In genomic region chr9:63677621-63678020, GRCm38 (mm10) we compare ENCODE assay signal across 12 mouse cellular contexts.
DNase-seq lines count a peak whose midpoint lies in the region; ATAC-seq and TF ChIP-seq lines count a peak whose summit lies in the region.
"Had no signal": no experiment of that assay in that cellular context is flagged by ENCODE, and none has a peak within 500 bp of the region (broad histone marks: within the 10 kb centered on the region; RNA-seq: fewer than 3 reads in every experiment).

No protein-coding gene starts in this region.

- H3K27ac ChIP-seq in lung, postnatal 0 days (ENCODE audit: low read length): peak overlapping the region; percentile 59; the same call in 1 of the 2 replicates
- peak overlapping the region; percentile 74 for H3K27ac ChIP-seq in liver, postnatal 0 days (ENCODE audit: low read depth)
- H3K27ac ChIP-seq: forebrain, embryonic 15.5 days; hindbrain, embryonic 13.5 days; midbrain, embryonic 15.5 days had no signal

- ATAC-seq in lung, postnatal 0 days: peak; percentile 59
- peak; percentile 23; the same call in 1 of the 2 replicates for ATAC-seq in liver, postnatal 0 days
- ATAC-seq: forebrain, embryonic 15.5 days; midbrain, embryonic 15.5 days had no signal

- TF ChIP-seq CTCF in lung, postnatal 0 days (IDR thresholded peaks at IDR 0.05): no peak
- no peak for TF ChIP-seq CTCF in liver, postnatal 0 days (IDR thresholded peaks at IDR 0.05; ENCODE audit: low read depth)

- no peaks in the 10 kb centered on the region for H3K9me3 ChIP-seq in lung, postnatal 0 days (ENCODE audit: low read length)
- H3K9me3 ChIP-seq in liver, postnatal 0 days (ENCODE audit: low read length): no peaks in the 10 kb centered on the region
- H3K9me3 ChIP-seq: forebrain, embryonic 15.5 days; hindbrain, embryonic 13.5 days; midbrain, embryonic 15.5 days had no signal

- no peaks in the 10 kb centered on the region for H3K27me3 ChIP-seq in lung, postnatal 0 days (replicated peaks; ENCODE audit: insufficient read depth, low read length)
- no peaks in the 10 kb centered on the region for H3K27me3 ChIP-seq in liver, postnatal 0 days (ENCODE audit: insufficient read depth, low read length)
- H3K27me3 ChIP-seq: forebrain, embryonic 15.5 days; hindbrain, embryonic 13.5 days; midbrain, embryonic 15.5 days had no signal

- WGBS in lung, postnatal 0 days: 25% methylated on average over 3 of the region's 3 CpGs
- WGBS in liver, postnatal 0 days (ENCODE audit: insufficient replicate concordance): 69% methylated on average over 3 of the region's 3 CpGs

- intact Hi-C loops in heart, postnatal 14 days (cut with DNase I): no loop called here

- TF ChIP-seq EP300 in lung, postnatal 0 days (IDR thresholded peaks at IDR 0.05): no peak
- no peak for TF ChIP-seq EP300 in liver, postnatal 0 days (IDR thresholded peaks at IDR 0.05; ENCODE audit: low read depth)

- H3K9ac ChIP-seq in lung, postnatal 0 days (replicated peaks; ENCODE audit: low read depth): no peak overlapping the region
- H3K9ac ChIP-seq in liver, postnatal 0 days (replicated peaks): no peak overlapping the region
- H3K9ac ChIP-seq: forebrain, embryonic 15.5 days; hindbrain, embryonic 13.5 days; midbrain, embryonic 15.5 days had no signal

- DNase-seq in heart, adult 11 months: peak; percentile 97
- no peak for DNase-seq in heart, postnatal 14 days
- peak; percentile 71 for DNase-seq in lung, postnatal 0 days (ENCODE audit: low spot score)
- DNase-seq in lung, postnatal 36 days: no peak
- DNase-seq in adipocyte (ENCODE audit: low spot score): peak; percentile 36
- no peak for DNase-seq in liver, postnatal 0 days
- DNase-seq in testis, postnatal 10 days (ENCODE audit: low spot score): no peak
- DNase-seq in cerebellum, postnatal 25 days: no peak
- DNase-seq: thymus, postnatal 36 days had no signal

- H3K4me1 ChIP-seq in lung, postnatal 0 days (ENCODE audit: insufficient read depth, low read depth, low read length): peaks cover 4% of the 10 kb centered on the region; the same call in 1 of the 2 replicates
- H3K4me1 ChIP-seq in liver, postnatal 0 days (ENCODE audit: insufficient read depth): peaks cover 24% of the 10 kb centered on the region
- H3K4me1 ChIP-seq: forebrain, embryonic 15.5 days; midbrain, embryonic 15.5 days had no signal

- no peaks in the 10 kb centered on the region for H3K36me3 ChIP-seq in lung, postnatal 0 days (ENCODE audit: insufficient read depth, low read length)
- H3K36me3 ChIP-seq in liver, postnatal 0 days (replicated peaks; ENCODE audit: insufficient read depth, low read length): no peaks in the 10 kb centered on the region
- H3K36me3 ChIP-seq: forebrain, embryonic 15.5 days; hindbrain, embryonic 13.5 days; midbrain, embryonic 15.5 days had no signal

- H3K4me2 ChIP-seq in lung, postnatal 0 days (replicated peaks; ENCODE audit: low read depth, low read length): no peak overlapping the region
- H3K4me2 ChIP-seq in liver, postnatal 0 days (ENCODE audit: low read depth, low read length): no peak overlapping the region
- H3K4me2 ChIP-seq: forebrain, embryonic 15.5 days; hindbrain, embryonic 13.5 days; midbrain, embryonic 15.5 days had no signal

- H3K4me3 ChIP-seq in lung, postnatal 0 days (ENCODE audit: low read depth, low read length): no peak overlapping the region
- no peak overlapping the region for H3K4me3 ChIP-seq in liver, postnatal 0 days (ENCODE audit: low read depth, low read length)
- H3K4me3 ChIP-seq: forebrain, embryonic 15.5 days; hindbrain, embryonic 13.5 days; midbrain, embryonic 15.5 days had no signal

Comparison
In these comparisons a context has a peak if more than half of its experiments do, and no peak if none do; other contexts are left out.
1. DNase-seq: peak in heart, adult 11 months (single experiment), lung, postnatal 0 days (single experiment) and adipocyte (single experiment); none in heart, postnatal 14 days (0 of 2), lung, postnatal 36 days (single experiment), liver, postnatal 0 days (single experiment), testis, postnatal 10 days (single experiment) and cerebellum, postnatal 25 days (0 of 2).